Mouse (Mus musculus) liver, embryonic 12.5 days (tissue): ENCODE measurements at regions not wholly inside any gene's neighbourhood (a gene's known extent, or its start where the extent isn't known, plus 50 kb on each side); places are given as distances from the start of the nearest gene placed in this dataset.

Source experiments
- ATAC-seq: fragments of 200-750 bp; cut with Nextera tagmentation; 2 replicates; pipeline ENCODE4 v1.8.0; 2017; ENCODE audit warnings: moderate number of reproducible peaks, mild to moderate bottlenecking, moderate library complexity
- H3K27ac ChIP-seq: fragments of 300-500 bp; sonication (generic); 2 replicates; pipeline ENCODE4 v1.5.1; 2016; ENCODE audit warnings: mild to moderate bottlenecking
- H3K27me3 ChIP-seq: fragments of 300-500 bp; sonication (generic); replicated peaks from 2 replicates; pipeline ENCODE4 v1.6.1; 2016; ENCODE audit warnings: mild to moderate bottlenecking, moderate library complexity
- H3K36me3 ChIP-seq: fragments of 300-500 bp; sonication (generic); 2 replicates; pipeline ENCODE4 v1.6.1; 2016; ENCODE audit warnings: mild to moderate bottlenecking, moderate library complexity
- H3K4me1 ChIP-seq: fragments of 300-500 bp; sonication (generic); 2 replicates; pipeline ENCODE4 v1.6.1; 2016
- H3K4me2 ChIP-seq: fragments of 300-500 bp; sonication (generic); 2 replicates; pipeline ENCODE4 v1.6.1; 2016; ENCODE audit warnings: mild to moderate bottlenecking, moderate library complexity
- H3K4me3 ChIP-seq: fragments of 300-500 bp; sonication (generic); 2 replicates; pipeline ENCODE4 v1.5.1; 2016; ENCODE audit warnings: mild to moderate bottlenecking, moderate library complexity
- H3K9ac ChIP-seq: fragments of 300-500 bp; sonication (generic); 2 replicates; pipeline ENCODE4 v1.6.1; 2016; ENCODE audit warnings: mild to moderate bottlenecking, moderate library complexity
- H3K9me3 ChIP-seq: fragments of 300-500 bp; sonication (generic); replicated peaks from 2 replicates; pipeline ENCODE4 v1.6.1; 2016; ENCODE audit warnings: mild to moderate bottlenecking, moderate library complexity
- WGBS: fragments of 180-500 bp; shearing (Covaris S2); methylation state at CpG from one replicate; pipeline ENCODE4 v1.1.7; 2016; ENCODE audit not compliant: insufficient replicate concordance; 5-methylcytosine and 5-hydroxymethylcytosine counted together

- no peak overlapping the region for H3K4me2 ChIP-seq
- WGBS = 58% methylated on average over 4 of the region's 4 CpGs
- peaks cover 16% of the 10 kb centered on the region for H3K4me1 ChIP-seq
- H3K36me3 ChIP-seq = no peaks in the 10 kb centered on the region
- no peak overlapping the region for H3K27ac ChIP-seq
- no peak overlapping the region for H3K4me3 ChIP-seq
- H3K9ac ChIP-seq = no peak overlapping the region
- H3K27me3 ChIP-seq = peaks cover 27% of the 10 kb centered on the region
- ATAC-seq = no peak
- no peaks in the 10 kb centered on the region for H3K9me3 ChIP-seq
Observed at GRCm38 (mm10) chr7:145029622-145030021, 89.9 kb upstream of the Ccnd1 start.

- Histone ChIP-seq H3K27ac (no peak overlapping the region), H3K4me3 (no peak overlapping the region), H3K27me3 (peaks cover 27% of the 10 kb centered on the region), H3K9me3 (no peaks in the 10 kb centered on the region), H3K4me1 (peaks cover 16% of the 10 kb centered on the region), H3K36me3 (no peaks in the 10 kb centered on the region), H3K9ac (no peak overlapping the region), H3K4me2 (no peak overlapping the region)
- no peak for ATAC-seq
- WGBS = 26% methylated on average over 4 of the region's 4 CpGs
Observed at GRCm38 (mm10) chr7:145029124-145029523, 89.4 kb upstream of the Ccnd1 start.

GRCm38 (mm10) chr7:145027061-145027460 is 87.3 kb upstream of the Ccnd1 start:
- no peak overlapping the region for H3K4me2 ChIP-seq
- no peak overlapping the region for H3K27ac ChIP-seq
- no peaks in the 10 kb centered on the region for H3K36me3 ChIP-seq
- no peak for ATAC-seq
- no peak overlapping the region for H3K9ac ChIP-seq
- 69% methylated on average over 4 of the region's 4 CpGs for WGBS
- H3K4me1 ChIP-seq = peaks cover 16% of the 10 kb centered on the region
- no peaks in the 10 kb centered on the region for H3K9me3 ChIP-seq
- peaks cover 26% of the 10 kb centered on the region for H3K27me3 ChIP-seq
- no peak overlapping the region for H3K4me3 ChIP-seq

- Histone ChIP-seq H3K4me2 (no peak overlapping the region), H3K4me1 (peaks cover 16% of the 10 kb centered on the region), H3K27me3 (peaks cover 19% of the 10 kb centered on the region), H3K36me3 (no peaks in the 10 kb centered on the region), H3K27ac (no peak overlapping the region), H3K9ac (no peak overlapping the region), H3K9me3 (no peaks in the 10 kb centered on the region), H3K4me3 (no peak overlapping the region)
- WGBS = 50% methylated on average over 5 of the region's 5 CpGs
- ATAC-seq = 0 out of 2 replicates have a peak, but pooled peaks have one; percentile 2
Observed at GRCm38 (mm10) chr7:145026014-145026285, 86.2 kb upstream of the Ccnd1 start.

- 11% methylated on average over 5 of the region's 6 CpGs for WGBS
- ATAC-seq = peak; percentile 58; the same call in 1 of the 2 replicates
- H3K4me3 ChIP-seq = no peak overlapping the region
- H3K27me3 ChIP-seq = peaks cover 13% of the 10 kb centered on the region
- no peaks in the 10 kb centered on the region for H3K36me3 ChIP-seq
- no peaks in the 10 kb centered on the region for H3K9me3 ChIP-seq
- H3K4me1 ChIP-seq = peaks cover 11% of the 10 kb centered on the region
- H3K4me2 ChIP-seq = no peak overlapping the region
- no peak overlapping the region for H3K9ac ChIP-seq
- no peak overlapping the region for H3K27ac ChIP-seq
Observed at GRCm38 (mm10) chr7:145025186-145026013, 85.7 kb upstream of the Ccnd1 start.

GRCm38 (mm10) chr7:145024651-145025050 is 84.9 kb upstream of the Ccnd1 start:
- H3K4me2 ChIP-seq = no peak overlapping the region
- H3K36me3 ChIP-seq = no peaks in the 10 kb centered on the region
- WGBS = 54% methylated on average over 2 of the region's 2 CpGs
- no peak for ATAC-seq
- peaks cover 5% of the 10 kb centered on the region for H3K4me1 ChIP-seq
- H3K9me3 ChIP-seq = no peaks in the 10 kb centered on the region
- H3K27ac ChIP-seq = no peak overlapping the region
- peaks cover 6% of the 10 kb centered on the region; the same call in 1 of the 2 replicates for H3K27me3 ChIP-seq
- no peak overlapping the region for H3K4me3 ChIP-seq
- no peak overlapping the region for H3K9ac ChIP-seq

- H3K4me2 ChIP-seq = no peak overlapping the region
- WGBS = 45% methylated on average over 2 of the region's 2 CpGs
Observed at GRCm38 (mm10) chr7:145019137-145019536, 79.4 kb upstream of the Ccnd1 start.

GRCm38 (mm10) chr7:145018149-145018548 is 78.4 kb upstream of the Ccnd1 start:
- Histone ChIP-seq H3K4me3 (no peak overlapping the region), H3K27me3 (no peaks in the 10 kb centered on the region; the same call in 1 of the 2 replicates), H3K36me3 (no peaks in the 10 kb centered on the region), H3K9me3 (no peaks in the 10 kb centered on the region), H3K27ac (no peak overlapping the region), H3K9ac (no peak overlapping the region), H3K4me2 (no peak overlapping the region), H3K4me1 (no peaks in the 10 kb centered on the region)
- ATAC-seq = no peak
- WGBS = 42% methylated on average over 3 of the region's 3 CpGs

More at GRCm38 (mm10) chr7:145019137-145019536, 79.4 kb upstream of the Ccnd1 start:
- Histone ChIP-seq H3K27me3 (no peaks in the 10 kb centered on the region; the same call in 1 of the 2 replicates), H3K36me3 (no peaks in the 10 kb centered on the region), H3K9me3 (no peaks in the 10 kb centered on the region), H3K4me1 (no peaks in the 10 kb centered on the region), H3K4me3 (no peak overlapping the region), H3K9ac (no peak overlapping the region), H3K27ac (no peak overlapping the region)
- ATAC-seq = no peak

- Histone ChIP-seq H3K4me3 (no peak overlapping the region), H3K27ac (no peak overlapping the region), H3K4me1 (no peaks in the 10 kb centered on the region), H3K9ac (no peak overlapping the region), H3K4me2 (no peak overlapping the region), H3K9me3 (no peaks in the 10 kb centered on the region), H3K36me3 (no peaks in the 10 kb centered on the region), H3K27me3 (no peaks in the 10 kb centered on the region; the same call in 1 of the 2 replicates)
- ATAC-seq = no peak
- 72% methylated on average over 22 of the region's 22 CpGs for WGBS
Observed at GRCm38 (mm10) chr7:145015463-145016085, 75.8 kb upstream of the Ccnd1 start.

GRCm38 (mm10) chr7:145010757-145011156 is 71.0 kb upstream of the Ccnd1 start:
- ATAC-seq = no peak
- H3K27me3 ChIP-seq = no peaks in the 10 kb centered on the region
- no peak overlapping the region for H3K4me3 ChIP-seq
- no peak overlapping the region for H3K9ac ChIP-seq
- 47% methylated on average over 4 of the region's 4 CpGs for WGBS
- no peak overlapping the region for H3K27ac ChIP-seq
- H3K9me3 ChIP-seq = no peaks in the 10 kb centered on the region
- H3K4me1 ChIP-seq = no peaks in the 10 kb centered on the region
- H3K36me3 ChIP-seq = no peaks in the 10 kb centered on the region
- no peak overlapping the region for H3K4me2 ChIP-seq

GRCm38 (mm10) chr7:145010004-145010403 is 70.3 kb upstream of the Ccnd1 start:
- no peak overlapping the region for H3K4me3 ChIP-seq
- no peak for ATAC-seq
- H3K9me3 ChIP-seq = no peaks in the 10 kb centered on the region
- no peaks in the 10 kb centered on the region for H3K27me3 ChIP-seq
- H3K4me1 ChIP-seq = no peaks in the 10 kb centered on the region
- no peak overlapping the region for H3K9ac ChIP-seq
- H3K4me2 ChIP-seq = no peak overlapping the region
- 60% methylated on average over 3 of the region's 3 CpGs for WGBS
- H3K36me3 ChIP-seq = no peaks in the 10 kb centered on the region
- H3K27ac ChIP-seq = no peak overlapping the region

- WGBS = 51% methylated on average over 7 of the region's 7 CpGs
- no peak overlapping the region for H3K4me3 ChIP-seq
- no peaks in the 10 kb centered on the region for H3K4me1 ChIP-seq
- 0 out of 2 replicates have a peak, but pooled peaks have one; percentile 31 for ATAC-seq
- no peak overlapping the region for H3K4me2 ChIP-seq
- no peaks in the 10 kb centered on the region for H3K36me3 ChIP-seq
- no peak overlapping the region for H3K9ac ChIP-seq
- no peaks in the 10 kb centered on the region for H3K9me3 ChIP-seq
- no peaks in the 10 kb centered on the region for H3K27me3 ChIP-seq
- H3K27ac ChIP-seq = no peak overlapping the region
Observed at GRCm38 (mm10) chr7:145008662-145009333, 69.1 kb upstream of the Ccnd1 start.
